Mouse (Mus musculus) heart, embryonic 12.5 days (tissue): ENCODE results near the gene Xkrx. TPM values are rescaled to one million over a fixed set of nuclear protein-coding genes. Genes with fewer than 3 reads are reported as not detected.
"Not testable (repeated sequence)": the region's sequence is repeated elsewhere in the genome, so short reads cannot be mapped to it uniquely, and the experiment has no call there.

Source experiments
- ATAC-seq: fragments of 200-750 bp; cut with Nextera tagmentation; 2 replicates; pipeline ENCODE4 v1.8.0; 2017; ENCODE audit warnings: moderate TSS enrichment, moderate library complexity; ENCODE audit not compliant: insufficient number of reproducible peaks, low FRiP score
- H3K27ac ChIP-seq: fragments of 300-500 bp; sonication (generic); 2 replicates; pipeline ENCODE4 v1.5.1; 2016; ENCODE audit warnings: mild to moderate bottlenecking, moderate library complexity; ENCODE audit not compliant: poor library complexity, severe bottlenecking
- H3K27me3 ChIP-seq: fragments of 300-500 bp; sonication (generic); replicated peaks from 2 replicates; pipeline ENCODE4 v1.6.1; 2016; ENCODE audit warnings: mild to moderate bottlenecking, moderate library complexity
- H3K36me3 ChIP-seq: fragments of 300-500 bp; sonication (generic); 2 replicates; pipeline ENCODE4 v1.6.1; 2016; ENCODE audit warnings: mild to moderate bottlenecking, moderate library complexity
- H3K4me1 ChIP-seq: fragments of 300-500 bp; sonication (generic); replicated peaks from 2 replicates; pipeline ENCODE4 v1.6.1; 2016; ENCODE audit warnings: mild to moderate bottlenecking
- H3K4me2 ChIP-seq: fragments of 300-500 bp; sonication (generic); 2 replicates; pipeline ENCODE4 v1.6.1; 2016; ENCODE audit warnings: mild to moderate bottlenecking, moderate library complexity
- H3K4me3 ChIP-seq: fragments of 300-500 bp; sonication (generic); 2 replicates; pipeline ENCODE4 v1.5.1; 2016; ENCODE audit warnings: mild to moderate bottlenecking
- H3K9ac ChIP-seq: fragments of 300-500 bp; sonication (generic); 2 replicates; pipeline ENCODE4 v1.6.1; 2016; ENCODE audit warnings: mild to moderate bottlenecking, moderate library complexity
- H3K9me3 ChIP-seq: fragments of 300-500 bp; sonication (generic); replicated peaks from 2 replicates; pipeline ENCODE4 v1.6.1; 2016; ENCODE audit warnings: mild to moderate bottlenecking, moderate library complexity
- WGBS: fragments of 180-500 bp; shearing (Covaris S2); methylation state at CpG from one replicate; pipeline ENCODE4 v1.1.7; 2016; 5-methylcytosine and 5-hydroxymethylcytosine counted together
- polyA plus RNA-seq: library from polyadenylated mRNA; unstranded; fragments of >200 nt; fragmentation: Nextera tagmentation; extraction: Ambion mirVana; gene quantifications from 2 replicates; pipeline ENCODE4 v1.2.1, GENCODE M21; 2016

Gene Xkrx
- polyA plus RNA-seq = 0.19 and 0.33 TPM in 2 replicates

DNA sequence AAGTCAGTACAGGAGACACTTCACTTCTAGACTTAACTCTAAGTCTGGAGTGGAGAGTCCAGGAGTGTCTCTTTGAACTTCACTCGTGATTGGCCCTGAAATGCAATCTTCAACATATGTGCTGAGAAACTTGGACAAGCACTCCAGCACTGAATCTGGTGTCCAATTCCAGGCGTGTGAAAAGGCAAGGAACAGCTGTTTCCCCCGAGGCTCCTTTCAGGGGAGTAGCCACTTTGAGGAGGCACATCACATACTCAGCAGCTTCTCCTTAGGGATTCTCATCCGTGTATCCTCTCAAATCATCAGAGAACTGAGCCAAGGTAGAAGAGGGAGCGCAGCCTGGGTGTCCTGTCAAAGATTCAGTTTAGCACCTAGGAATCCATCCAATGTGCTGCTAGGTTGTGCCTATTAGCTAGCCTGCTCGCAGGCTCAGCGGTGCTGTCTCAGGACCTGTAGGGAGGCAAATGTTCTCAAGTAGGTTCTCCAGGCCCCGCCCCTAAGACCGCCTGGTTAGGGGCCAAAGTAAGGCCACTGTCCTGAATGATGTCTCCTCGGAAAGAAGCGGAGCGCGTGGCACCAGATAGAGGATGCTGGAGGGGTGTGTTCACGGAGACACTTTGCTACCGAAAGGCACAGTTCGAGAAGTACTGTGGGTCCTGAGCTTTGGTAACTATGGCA lies at the start of gene Xkrx:
Xkrx (minus strand) TSS at position 34 of the 678 bp plus-strand sequence.
- ATAC-seq = no peak
- H3K4me2 ChIP-seq = peak within 1 kb of the TSS; percentile 62
- H3K4me3 ChIP-seq = peak within 1 kb of the TSS; percentile 17
- no peaks in the 10 kb centered on the region for H3K36me3 ChIP-seq
- WGBS = 26% methylated on average over 16 of the region's 16 CpGs
- H3K27me3 ChIP-seq = peaks cover 11% of the 10 kb centered on the region
- no peaks in the 10 kb centered on the region for H3K9me3 ChIP-seq
- no peak within 1 kb of the TSS for H3K27ac ChIP-seq
- H3K4me1 ChIP-seq = no peaks in the 10 kb centered on the region; the same call in 1 of the 2 replicates
- no peak within 1 kb of the TSS for H3K9ac ChIP-seq

DNA sequence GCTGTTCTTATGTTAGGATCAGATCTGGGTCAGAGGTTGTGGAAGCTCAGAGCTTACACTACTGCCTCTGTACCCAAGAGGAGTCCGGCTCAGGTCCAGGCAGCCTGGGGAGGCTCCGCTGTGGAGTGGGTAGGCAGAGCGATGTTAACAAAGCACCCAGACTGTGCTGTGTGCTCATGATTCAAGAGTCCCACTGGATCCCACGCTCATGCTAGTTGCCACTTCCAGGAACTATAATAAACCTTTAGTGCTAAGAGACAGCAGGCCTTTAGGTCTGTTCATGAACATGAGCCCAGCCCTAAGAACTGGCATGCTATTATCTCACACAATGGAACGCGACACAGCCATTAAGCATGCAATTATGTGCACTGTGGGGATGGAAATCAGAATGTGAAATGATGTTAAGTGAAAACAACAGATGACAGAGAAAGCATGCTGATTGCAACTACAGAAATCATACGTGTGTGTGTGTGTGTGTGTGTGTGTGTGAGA lies 49.3 kb upstream of the Xkrx start:
- no peak for ATAC-seq
- H3K4me3 ChIP-seq = no peak overlapping the region
- no peak overlapping the region for H3K27ac ChIP-seq
- no peaks in the 10 kb centered on the region for H3K27me3 ChIP-seq
- H3K9me3 ChIP-seq = no peaks in the 10 kb centered on the region
- H3K4me2 ChIP-seq = no peak overlapping the region
- no peaks in the 10 kb centered on the region for H3K36me3 ChIP-seq
- WGBS = 91% methylated on average over 7 of the region's 7 CpGs
- no peak overlapping the region for H3K9ac ChIP-seq
- H3K4me1 ChIP-seq = no peaks in the 10 kb centered on the region

DNA sequence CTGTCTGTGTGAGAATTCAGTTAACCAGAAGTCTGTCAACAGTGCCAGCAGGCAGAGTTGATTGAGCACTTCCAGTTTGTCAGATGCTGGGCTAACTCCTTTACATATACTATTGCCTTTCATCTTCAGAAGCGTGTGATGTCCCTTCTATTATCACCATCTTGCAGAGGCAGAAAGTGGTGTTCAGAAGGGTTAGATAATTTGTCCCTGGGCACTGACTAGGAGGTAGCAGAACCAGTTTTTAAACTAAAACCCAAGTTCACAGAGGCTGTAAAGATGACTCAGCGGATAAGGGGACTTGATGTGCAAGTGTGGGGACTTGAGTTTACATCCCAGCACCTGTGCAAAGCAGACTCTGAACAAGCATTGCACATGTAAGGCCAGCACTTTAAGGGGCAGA lies 46.6 kb upstream of the Xkrx start:
- ATAC-seq = no peak

DNA sequence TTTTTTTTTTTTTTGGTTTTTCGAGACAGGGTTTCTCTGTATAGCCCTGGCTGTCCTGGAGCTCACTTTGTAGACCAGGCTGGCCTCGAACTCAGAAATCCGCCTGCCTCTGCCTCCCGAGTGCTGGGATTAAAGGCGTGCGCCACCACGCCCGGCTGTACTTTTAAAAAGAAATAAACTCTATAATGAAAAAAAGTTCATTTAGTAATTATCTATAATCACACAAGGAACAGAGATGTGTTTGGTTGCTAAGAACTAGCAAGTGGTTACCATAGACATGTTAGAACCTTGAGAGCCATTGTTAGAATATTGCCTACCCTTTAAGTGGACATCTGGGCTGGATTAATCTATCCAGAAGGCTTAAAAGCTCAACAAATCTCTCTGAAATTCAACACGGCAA lies 25.3 kb upstream of the Xkrx start, which contains the start of gene Arl13a:
Arl13a (plus strand) TSS at position 301 of the 400 bp plus-strand sequence.
- not testable (repeated sequence) for H3K9ac ChIP-seq, H3K4me3 ChIP-seq, H3K27me3 ChIP-seq

More for the DNA sequence above, 46.6 kb upstream of the Xkrx start:
- no peak overlapping the region for H3K9ac ChIP-seq
- H3K4me2 ChIP-seq = no peak overlapping the region
- WGBS = 55% methylated on average over 2 of the region's 2 CpGs
- no peaks in the 10 kb centered on the region for H3K4me1 ChIP-seq
- H3K27me3 ChIP-seq = no peaks in the 10 kb centered on the region
- no peak overlapping the region for H3K27ac ChIP-seq
- no peaks in the 10 kb centered on the region for H3K9me3 ChIP-seq
- H3K36me3 ChIP-seq = no peaks in the 10 kb centered on the region; the same call in 1 of the 2 replicates
- H3K4me3 ChIP-seq = no peak overlapping the region

DNA sequence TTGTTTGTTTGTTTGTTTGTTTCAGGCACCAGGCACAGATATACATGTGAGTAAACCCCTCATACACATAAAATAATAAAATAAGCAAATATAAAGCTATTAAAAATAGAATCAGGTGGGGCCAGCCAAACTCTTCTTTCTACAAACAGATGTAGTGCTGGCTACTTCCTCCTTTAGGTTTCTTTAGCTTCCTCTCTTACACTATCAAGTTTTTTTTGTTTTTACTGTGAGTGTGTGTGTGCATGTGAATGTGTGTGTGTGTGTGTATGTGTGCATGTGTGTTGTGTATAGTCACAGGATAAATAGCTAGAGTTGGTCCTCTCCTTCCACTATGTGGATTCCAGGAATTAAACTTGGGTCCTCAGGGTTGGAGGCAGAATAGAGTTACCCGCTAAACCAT lies 12.8 kb upstream of the Xkrx start:
- Histone ChIP-seq H3K36me3 (no peaks in the 10 kb centered on the region), H3K9ac (no peak overlapping the region), H3K9me3 (no peaks in the 10 kb centered on the region), H3K4me2 (no peak overlapping the region), H3K27me3 (no peaks in the 10 kb centered on the region), H3K4me1 (no peaks in the 10 kb centered on the region), H3K4me3 (no peak overlapping the region), H3K27ac (no peak overlapping the region)
- ATAC-seq = no peak
- WGBS = 79% methylated on average over 1 of the region's 1 CpGs

More for the DNA sequence above, 25.3 kb upstream of the Xkrx start, which contains the start of gene Arl13a:
- not testable (repeated sequence) for H3K4me2 ChIP-seq, H3K9me3 ChIP-seq, H3K36me3 ChIP-seq, H3K27ac ChIP-seq, H3K4me1 ChIP-seq, ATAC-seq
- WGBS = 83% methylated on average over 9 of the region's 9 CpGs

DNA sequence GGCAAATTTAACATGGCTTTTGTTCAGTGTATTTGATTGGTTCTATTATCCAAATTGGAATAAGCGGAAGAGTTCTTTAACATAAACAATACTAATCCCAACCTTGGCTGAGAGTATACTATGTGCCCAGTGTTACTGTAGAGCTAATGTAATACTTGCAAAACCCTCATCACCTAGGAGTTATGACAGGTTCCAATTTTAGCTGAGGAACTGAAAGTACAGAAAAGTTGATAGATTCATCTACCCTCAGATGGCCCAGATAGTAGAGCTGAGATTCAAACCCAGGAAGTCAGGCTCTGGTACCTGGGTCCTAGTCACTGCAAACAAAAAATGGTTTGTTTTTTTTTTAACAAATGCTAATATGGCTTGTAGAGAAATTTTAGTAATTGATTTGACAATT lies 8.7 kb upstream of the Xkrx start:
- WGBS = 88% methylated on average over 1 of the region's 1 CpGs
- Histone ChIP-seq H3K4me1 (no peaks in the 10 kb centered on the region), H3K9ac (no peak overlapping the region), H3K4me2 (no peak overlapping the region), H3K36me3 (no peaks in the 10 kb centered on the region), H3K27me3 (no peaks in the 10 kb centered on the region), H3K4me3 (no peak overlapping the region), H3K27ac (no peak overlapping the region), H3K9me3 (no peaks in the 10 kb centered on the region)
- no peak for ATAC-seq

DNA sequence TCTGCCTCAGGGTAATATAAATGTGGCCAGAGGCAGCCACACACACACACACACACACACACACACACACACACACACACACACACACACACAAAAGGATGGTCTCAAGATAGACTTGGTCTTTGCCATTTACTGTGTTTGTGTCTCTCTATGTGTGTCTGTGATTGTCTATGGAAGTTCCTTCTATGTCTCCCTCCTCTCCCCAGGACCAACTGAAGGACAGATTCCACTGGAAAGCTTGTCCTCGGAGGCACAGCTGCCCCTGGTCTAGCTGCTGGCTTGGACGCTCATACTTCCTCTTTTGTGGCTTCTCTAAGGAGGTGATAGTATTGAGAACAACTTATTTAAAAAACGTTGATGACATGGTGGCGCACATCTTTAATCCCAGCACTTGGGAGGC lies 1.6 kb upstream of the Xkrx start:
- ATAC-seq = no peak
- H3K27me3 ChIP-seq = peaks cover 11% of the 10 kb centered on the region
- H3K36me3 ChIP-seq = no peaks in the 10 kb centered on the region
- H3K4me3 ChIP-seq = no peak overlapping the region
- H3K9ac ChIP-seq = no peak overlapping the region
- 45% methylated on average over 4 of the region's 4 CpGs for WGBS
- H3K4me1 ChIP-seq = no peaks in the 10 kb centered on the region; the same call in 1 of the 2 replicates
- no peak overlapping the region for H3K27ac ChIP-seq
- peak overlapping the region; percentile 62; the same call in 1 of the 2 replicates for H3K4me2 ChIP-seq
- no peaks in the 10 kb centered on the region for H3K9me3 ChIP-seq

DNA sequence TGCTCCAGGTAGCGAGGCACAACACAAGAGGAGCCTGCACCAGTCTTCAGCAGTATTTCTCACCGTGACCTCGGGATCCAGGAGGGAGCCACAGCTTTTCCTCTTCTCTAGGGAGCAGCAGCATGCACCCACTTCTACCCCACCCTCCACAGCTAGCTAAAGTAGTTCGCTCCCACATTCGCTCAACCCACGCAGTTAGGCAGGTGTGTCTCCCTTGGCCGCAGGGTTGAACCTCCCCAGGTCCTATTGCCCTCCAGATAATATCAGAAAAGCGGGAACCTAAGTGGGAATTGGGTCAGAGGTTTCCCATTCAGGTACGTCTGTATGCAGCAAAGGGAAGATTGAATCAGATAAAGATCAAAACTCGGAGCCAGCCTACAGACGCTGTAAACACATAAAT lies 950 bp upstream of the Xkrx start:
- H3K4me3 ChIP-seq = peak overlapping the region; percentile 17
- no peaks in the 10 kb centered on the region; the same call in 1 of the 2 replicates for H3K4me1 ChIP-seq
- peak overlapping the region; percentile 62 for H3K4me2 ChIP-seq
- H3K36me3 ChIP-seq = no peaks in the 10 kb centered on the region
- peaks cover 11% of the 10 kb centered on the region for H3K27me3 ChIP-seq
- no peak for ATAC-seq
- H3K9me3 ChIP-seq = no peaks in the 10 kb centered on the region
- WGBS = 20% methylated on average over 11 of the region's 11 CpGs
- no peak overlapping the region for H3K27ac ChIP-seq
- no peak overlapping the region for H3K9ac ChIP-seq

DNA sequence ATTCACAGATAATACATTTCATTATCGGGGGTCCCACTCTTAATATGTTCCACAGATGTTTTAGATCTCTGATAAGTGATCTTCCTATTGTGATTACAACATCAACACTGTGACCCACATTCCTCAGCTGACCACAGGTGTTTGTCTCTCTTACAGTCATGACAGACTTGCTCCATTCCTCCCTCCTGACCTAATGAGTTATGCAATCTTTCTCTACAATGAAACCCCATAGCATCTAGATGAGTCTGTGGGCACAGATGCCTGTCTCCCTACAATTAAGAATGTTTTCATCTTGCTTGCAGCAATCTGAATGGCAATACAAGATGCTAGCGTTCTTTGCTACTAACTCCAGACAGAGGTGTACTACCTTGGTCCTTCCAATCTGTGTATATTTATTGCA lies 1.4 kb downstream of the Xkrx start:
- Histone ChIP-seq H3K9me3 (no peaks in the 10 kb centered on the region), H3K4me3 (no peak overlapping the region), H3K27me3 (peaks cover 11% of the 10 kb centered on the region), H3K4me2 (no peak overlapping the region), H3K27ac (no peak overlapping the region), H3K36me3 (no peaks in the 10 kb centered on the region), H3K4me1 (no peaks in the 10 kb centered on the region; the same call in 1 of the 2 replicates), H3K9ac (no peak overlapping the region)
- ATAC-seq = no peak
- 75% methylated on average over 2 of the region's 2 CpGs for WGBS

DNA sequence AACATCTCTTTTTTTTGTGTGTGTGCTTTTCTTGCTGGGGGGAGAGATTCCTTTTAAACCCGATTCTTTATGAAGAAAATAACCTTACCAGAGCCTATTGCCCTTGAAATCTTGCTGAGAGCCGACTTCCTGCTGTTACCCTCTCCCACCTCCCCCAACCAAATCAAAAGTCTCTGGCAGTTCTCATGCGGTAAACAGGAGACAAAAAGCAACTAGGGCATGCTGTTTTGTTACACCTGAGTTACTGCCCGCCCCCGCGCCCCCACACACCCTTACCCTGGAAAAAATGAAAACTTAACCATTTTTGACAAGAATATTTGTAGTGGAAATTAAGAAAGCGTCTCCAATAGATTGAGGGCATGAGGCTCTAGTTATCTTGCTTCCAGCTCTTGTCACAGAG lies 3.7 kb downstream of the Xkrx start:
- whole genome bisulfite sequencing = 31% methylated on average over 7 of the region's 7 CpGs

DNA sequence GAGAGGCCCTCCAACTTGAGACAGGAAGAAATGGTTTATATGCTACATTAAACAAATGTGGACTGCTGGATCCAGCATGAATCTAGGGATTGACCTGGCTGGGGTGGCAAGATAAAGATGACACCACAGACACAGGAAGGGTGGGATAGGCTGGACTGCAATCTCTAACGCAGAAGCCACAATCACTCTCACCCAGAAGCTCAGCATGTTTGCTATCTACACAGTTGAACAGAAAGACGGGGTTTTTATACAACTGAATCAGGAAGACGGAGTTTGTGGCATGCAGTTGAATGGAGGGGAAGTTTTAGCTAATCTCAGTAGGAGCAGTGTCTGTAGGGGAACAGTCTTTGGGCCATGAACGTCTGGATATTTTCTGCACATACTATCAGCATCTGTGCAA lies 19.9 kb downstream of the Xkrx start:
- no peaks in the 10 kb centered on the region for H3K4me1 ChIP-seq
- WGBS = 60% methylated on average over 4 of the region's 4 CpGs
- no peak overlapping the region for H3K27ac ChIP-seq
- no peaks in the 10 kb centered on the region for H3K36me3 ChIP-seq
- no peaks in the 10 kb centered on the region for H3K27me3 ChIP-seq
- H3K9me3 ChIP-seq = no peaks in the 10 kb centered on the region
- H3K9ac ChIP-seq = no peak overlapping the region
- ATAC-seq = no peak
- H3K4me3 ChIP-seq = no peak overlapping the region
- H3K4me2 ChIP-seq = no peak overlapping the region

More for the DNA sequence above, 3.7 kb downstream of the Xkrx start:
- no peak overlapping the region for H3K27ac ChIP-seq
- H3K9me3 ChIP-seq = no peaks in the 10 kb centered on the region
- no peaks in the 10 kb centered on the region; the same call in 1 of the 2 replicates for H3K4me1 ChIP-seq
- H3K9ac ChIP-seq = no peak overlapping the region
- H3K4me3 ChIP-seq = no peak overlapping the region
- H3K36me3 ChIP-seq = no peaks in the 10 kb centered on the region
- no peak for ATAC-seq
- H3K27me3 ChIP-seq = peaks cover 11% of the 10 kb centered on the region
- H3K4me2 ChIP-seq = no peak overlapping the region
